Mouse (Mus musculus) layer of hippocampus, postnatal 10 days (tissue): ENCODE results near the gene Zfpl1. TPM values are rescaled to one million over a fixed set of nuclear protein-coding genes. Genes with fewer than 3 reads are reported as not detected.
"Not testable (repeated sequence)": the region's sequence is repeated elsewhere in the genome, so short reads cannot be mapped to it uniquely, and the experiment has no call there.

ENCODE experiments used
- DNase-seq, 2 experiments: peaks; one replicate each; pipeline ENCODE4 v3.0.0; 2021; ENCODE audit warnings: low spot score in 2 of 2
- long read RNA-seq: library from polyadenylated mRNA; stranded (forward); transcript quantifications from one replicate; pipeline ENCODE4 v2.0.0, GENCODE M21; 2023
- total RNA-seq, 2 experiments: library from RNA; stranded (reverse); gene quantifications; 2 replicates each; pipeline ENCODE4 v1.2.3; 2021

The Zfpl1 gene
- total RNA-seq, result 10 to 100 TPM; 36.8 to 37.6 TPM
- long read RNA-seq, transcript Zfpl1-201 (8 exons, 1,287 nt), result minor isoform, 13 of 70 reads
- long read RNA-seq, transcript Zfpl1-208 (8 exons, 922 nt), result major isoform, 22 of 70 reads
- long read RNA-seq, partial matches to known transcripts, result 26 of 70 reads
- long read RNA-seq, other reads (novel, unspliced or antisense), result 8 of 70 reads

DNA sequence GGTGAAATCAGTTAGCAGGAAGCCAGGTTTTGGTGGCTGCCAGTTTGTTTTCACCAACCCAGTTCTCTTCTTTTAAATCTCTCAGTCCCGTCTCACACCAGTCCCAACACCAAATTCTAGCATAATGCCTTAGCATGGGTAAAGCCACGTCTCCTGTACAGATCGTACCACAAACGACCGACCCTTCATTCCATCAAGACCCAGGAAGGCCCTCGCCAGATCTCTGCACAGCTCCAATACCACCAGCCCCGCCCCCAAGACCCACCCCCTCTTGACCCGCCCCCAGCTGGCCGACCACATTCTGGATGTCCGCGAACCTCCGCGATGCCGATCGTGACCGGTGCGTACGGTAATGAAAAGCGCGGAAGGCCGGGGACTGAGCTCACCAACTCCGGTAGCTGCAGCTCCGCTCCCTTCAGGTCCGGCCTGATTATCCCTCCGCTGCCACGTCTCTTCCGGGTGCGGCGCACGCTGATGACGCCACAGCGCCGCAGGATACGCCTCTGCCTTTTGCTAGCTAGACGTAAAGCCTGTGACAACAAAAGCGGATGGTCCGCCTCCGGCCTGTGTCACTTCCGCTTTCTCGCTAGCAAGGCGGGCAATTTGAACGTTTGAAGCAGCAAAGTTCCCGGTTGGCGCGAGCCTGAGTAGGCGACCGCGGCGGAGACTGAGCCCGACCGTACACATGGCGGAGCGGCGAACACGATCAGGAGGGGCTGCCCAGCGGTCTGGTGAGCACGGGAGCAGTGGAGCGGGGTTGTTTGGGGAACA lies at the start of gene Zfpl1, which contains the start of gene Cdca5:
Gene Zfpl1 (minus strand): TSS at position 479 of the 771 bp plus-strand sequence.
Gene Cdca5 (plus strand): TSS at position 506 of the 771 bp plus-strand sequence.
- DNase-seq, result peak; percentile 94 to 95

DNA sequence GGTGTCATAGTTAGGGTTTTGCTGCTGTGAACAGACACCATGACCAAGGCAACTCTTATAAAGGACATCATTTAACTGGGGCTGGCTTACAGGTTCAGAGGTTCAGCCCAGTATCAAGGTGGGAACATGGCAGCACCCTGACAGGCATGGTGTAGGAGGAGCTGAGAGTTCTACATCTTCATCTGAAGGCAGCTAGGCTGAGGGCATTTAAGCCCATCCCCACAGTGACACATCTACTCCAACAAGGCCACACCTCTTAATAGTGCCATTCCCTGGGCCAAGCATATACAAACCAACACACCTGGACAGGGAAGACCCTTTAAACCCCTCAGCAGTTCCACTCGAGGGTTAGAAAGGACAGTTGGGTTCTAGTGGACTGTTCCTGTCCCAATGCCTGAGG lies 48.4 kb upstream of the Zfpl1 start:
- not testable (repeated sequence) for DNase-seq

DNA sequence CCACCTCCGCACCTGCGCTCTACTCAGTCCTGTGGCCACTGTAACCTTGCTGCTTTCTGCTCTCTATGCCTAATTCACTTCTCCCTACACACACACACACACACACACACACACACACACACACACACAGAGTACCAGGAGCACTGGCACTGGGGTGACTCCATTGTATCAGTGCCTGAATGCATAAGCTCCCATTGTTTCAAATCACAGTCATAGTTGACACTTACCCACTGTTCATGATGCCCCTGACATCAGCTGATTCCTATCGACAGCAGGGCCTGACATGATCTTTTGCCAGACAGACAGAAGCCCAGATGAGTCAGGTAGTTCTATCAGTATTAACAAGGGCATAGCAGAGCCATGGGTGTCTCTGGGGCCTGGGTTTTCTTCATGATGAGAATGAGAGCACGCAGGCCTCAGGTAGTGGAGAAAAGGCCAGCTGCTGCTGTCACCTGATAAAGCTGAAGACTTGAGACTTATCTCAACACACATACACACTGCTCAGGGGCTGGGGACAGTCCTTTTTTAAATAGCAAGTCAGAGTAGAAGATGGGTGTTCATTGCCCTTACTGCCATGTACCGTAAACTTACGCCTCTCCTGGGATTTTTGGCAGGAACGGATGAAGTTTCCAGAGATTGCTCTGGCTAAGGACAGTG lies 47.5 kb upstream of the Zfpl1 start:
- no peak for DNase-seq

DNA sequence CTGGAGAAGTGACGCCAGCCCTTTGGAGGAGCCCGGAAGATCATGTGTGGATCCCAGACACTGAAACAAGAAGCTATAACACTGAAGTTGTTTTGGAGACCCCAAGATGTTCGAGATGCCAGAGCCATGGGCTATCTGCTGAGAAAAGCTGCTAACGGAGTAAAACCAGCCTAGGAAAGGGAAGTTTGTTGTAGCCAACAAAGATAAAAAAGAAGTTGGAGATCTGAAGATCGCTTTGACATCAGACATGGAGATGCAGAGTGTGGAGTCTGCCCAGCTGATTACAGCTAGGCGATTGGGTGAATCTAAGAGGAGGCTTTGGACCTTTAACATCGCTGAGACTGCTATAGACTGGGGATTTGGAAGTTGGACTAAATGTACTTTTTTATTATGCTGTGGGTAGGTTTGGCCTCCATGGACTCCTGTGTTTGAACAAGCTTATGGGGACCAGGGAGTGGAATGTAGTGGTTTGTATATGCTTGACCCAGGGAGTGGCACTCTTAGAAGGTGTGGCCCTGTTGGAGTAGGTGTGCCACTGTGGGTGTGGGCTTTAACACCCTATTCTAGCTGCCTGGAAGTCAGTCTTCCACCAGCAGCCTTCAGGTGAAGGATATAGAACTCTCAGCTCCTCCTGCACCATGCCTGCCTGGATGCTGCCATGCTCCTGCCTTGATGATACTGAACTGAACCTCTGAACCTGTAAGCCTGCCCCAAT lies 45.8 kb upstream of the Zfpl1 start:
- not testable (repeated sequence) for DNase-seq

DNA sequence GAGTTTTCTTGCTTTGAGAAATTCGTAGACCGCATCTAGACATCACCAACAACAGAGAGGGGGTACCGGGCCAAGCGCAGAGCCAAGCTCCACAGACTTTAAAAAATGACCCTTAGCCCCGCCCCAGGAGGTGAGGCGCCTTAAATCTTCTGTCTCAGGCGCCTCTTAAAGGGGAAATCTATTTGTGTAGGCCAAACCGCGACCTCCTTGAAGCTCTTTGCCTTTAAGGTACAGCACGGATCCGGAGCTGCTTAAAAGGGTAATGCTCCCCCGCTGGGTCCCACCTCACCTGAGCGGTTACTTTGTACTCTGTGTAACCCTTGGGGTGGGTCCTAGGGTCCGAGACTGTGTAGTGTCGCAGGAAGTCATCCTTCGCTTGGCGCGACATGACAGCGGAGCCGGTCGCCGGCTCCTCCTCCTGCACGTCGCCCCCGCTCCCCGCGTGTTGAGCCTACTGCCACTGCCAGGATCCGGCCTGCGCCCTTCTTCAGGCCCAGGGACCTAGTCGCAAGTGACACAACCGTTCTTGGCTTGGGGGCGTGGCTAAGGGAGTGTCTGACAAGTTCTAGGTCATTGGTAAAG lies 43.1 kb upstream of the Zfpl1 start, which contains the start of gene Snx15:
Gene Snx15 (minus strand): TSS at position 545 of the 582 bp plus-strand sequence.
- peak; percentile 92 to 93 for DNase-seq

DNA sequence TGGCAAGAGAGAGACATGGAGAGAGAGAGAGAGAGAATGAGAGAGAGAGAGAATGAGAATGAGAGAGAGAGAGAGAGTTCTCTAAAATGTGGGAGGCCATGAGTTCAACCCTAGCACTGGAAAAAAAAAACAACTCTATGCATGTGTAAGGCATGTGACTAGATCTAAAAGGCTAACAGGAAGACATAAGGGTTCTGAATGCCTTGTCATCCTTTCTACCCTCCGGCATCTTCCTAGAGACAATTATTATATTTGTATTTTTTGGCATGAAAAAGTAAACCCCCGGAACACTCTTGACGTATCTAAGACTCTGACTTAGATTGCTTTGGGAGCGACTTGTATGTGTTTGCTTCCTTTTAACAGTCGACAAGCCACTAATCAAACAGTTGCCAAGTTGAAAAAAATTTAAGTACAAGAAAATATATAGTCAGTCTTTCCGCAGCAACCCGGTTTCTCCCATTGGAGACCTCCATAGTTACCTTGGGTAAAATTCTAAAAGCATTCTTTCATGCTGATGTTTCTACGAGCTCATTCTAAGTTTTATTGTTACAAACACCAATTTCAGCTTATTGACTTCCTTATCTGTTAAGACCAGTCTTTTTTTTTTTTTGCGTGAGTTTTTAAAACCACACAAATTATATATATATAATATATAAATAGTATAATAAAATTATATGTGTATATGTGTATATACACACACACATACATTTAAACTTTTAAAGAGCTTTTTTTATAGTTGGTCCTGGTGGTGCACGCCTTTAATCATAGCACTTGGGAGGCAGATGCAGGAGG lies 42.2 kb upstream of the Zfpl1 start:
- no peak for DNase-seq

DNA sequence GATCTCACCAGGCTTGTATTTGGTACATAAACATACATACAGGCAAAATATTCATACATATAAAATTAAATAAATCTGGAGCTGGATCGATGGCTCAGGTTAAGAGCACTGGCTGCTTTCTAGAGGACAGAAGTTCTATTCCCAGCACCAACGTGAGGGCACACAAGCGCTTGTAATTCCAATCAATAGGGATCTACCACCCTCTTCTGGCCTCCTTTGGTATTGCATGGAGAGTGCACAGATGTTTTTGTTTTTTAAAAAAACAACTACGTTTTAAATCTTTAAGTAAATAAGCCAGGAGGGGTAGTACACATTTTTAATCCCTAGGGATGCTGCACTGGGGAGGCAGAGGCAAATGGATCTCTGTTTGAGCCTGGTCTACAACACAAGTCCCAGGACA lies 41.5 kb upstream of the Zfpl1 start:
- DNase-seq, result peak in 1 of 2 experiments; percentile 44

DNA sequence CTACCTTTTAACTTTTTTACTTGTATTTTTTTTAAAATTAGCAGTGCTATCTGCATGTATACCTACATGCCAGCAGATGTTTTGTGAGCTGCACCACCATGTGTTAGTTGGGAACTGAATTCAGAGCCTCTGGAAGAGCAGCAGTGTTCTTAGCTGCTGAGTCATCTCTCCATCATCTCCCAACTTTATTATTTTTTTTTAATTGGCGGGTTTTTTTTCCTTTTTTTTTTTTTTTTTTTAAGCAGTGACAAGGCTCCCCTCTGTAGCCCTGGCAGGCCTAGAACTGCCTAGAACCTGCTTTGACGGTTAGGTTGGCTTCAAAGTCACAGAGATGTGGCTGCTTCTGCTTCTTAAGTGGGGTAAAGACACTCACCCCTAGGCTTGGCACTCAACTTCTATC lies 40.1 kb upstream of the Zfpl1 start:
- no peak for DNase-seq

DNA sequence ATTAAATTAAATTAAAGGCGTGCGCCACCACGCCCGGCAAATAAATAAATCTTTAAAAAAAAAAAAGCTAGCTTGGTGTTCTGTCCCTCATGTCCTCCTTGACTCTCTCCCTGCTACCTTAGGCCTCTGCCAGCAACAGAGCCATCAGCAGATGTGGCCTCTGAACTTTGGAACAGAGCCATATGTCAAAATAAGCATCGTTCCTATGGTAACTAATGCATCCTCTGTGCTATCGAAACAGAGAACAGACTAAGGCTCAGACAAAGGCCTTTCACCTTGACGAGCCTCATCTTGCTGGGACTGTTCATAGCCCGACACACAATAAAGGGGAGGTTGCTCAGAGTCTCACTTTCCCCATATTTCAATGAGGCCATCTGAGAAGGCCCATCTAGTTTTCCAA lies 38.6 kb upstream of the Zfpl1 start:
- no peak for DNase-seq

DNA sequence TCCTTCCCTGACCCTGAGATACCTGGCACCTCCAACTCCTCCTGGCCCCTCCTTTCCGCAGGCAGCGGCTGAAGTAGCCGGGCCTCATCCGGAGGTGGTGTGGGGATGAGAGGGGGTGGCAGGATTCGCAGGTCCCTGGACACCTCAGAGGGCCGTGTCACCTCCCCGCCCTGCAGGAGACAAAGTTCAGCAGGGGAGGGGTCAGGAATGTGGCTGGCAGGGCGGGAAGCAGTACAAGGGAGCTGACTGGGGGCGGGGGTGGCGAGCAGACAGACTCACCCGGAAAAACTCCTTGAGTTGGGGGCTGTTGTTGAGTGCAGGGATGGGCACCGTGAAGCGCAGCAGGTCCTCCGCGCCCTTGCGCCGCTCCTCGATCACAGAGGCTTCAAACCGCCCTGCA lies 37.0 kb upstream of the Zfpl1 start:
- DNase-seq, result no peak

DNA sequence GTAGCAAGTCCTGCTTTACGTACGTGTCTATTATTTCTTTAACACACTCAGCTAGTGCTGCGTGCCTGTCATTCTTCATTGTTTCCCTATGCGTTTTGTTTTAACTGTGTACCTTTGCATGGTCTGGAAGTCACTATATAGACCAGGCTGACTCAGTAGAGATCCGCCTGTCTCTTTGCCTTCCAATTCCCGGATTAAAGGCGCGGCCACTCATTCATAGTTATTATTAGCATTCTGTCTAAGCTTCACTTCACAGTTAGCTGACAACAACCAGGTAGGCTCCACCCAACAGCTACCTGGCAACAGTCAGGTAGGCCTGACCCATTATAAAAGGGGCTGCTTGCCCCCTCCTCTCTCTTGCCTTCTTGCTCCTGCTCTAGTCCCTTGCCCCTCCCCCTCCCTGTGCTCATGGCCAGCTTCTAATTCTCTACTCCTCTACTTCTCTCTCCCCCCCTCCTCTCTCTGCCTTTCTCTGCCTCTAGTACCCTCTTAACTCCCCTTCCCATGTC lies 34.0 kb upstream of the Zfpl1 start:
- DNase-seq, result no peak

DNA sequence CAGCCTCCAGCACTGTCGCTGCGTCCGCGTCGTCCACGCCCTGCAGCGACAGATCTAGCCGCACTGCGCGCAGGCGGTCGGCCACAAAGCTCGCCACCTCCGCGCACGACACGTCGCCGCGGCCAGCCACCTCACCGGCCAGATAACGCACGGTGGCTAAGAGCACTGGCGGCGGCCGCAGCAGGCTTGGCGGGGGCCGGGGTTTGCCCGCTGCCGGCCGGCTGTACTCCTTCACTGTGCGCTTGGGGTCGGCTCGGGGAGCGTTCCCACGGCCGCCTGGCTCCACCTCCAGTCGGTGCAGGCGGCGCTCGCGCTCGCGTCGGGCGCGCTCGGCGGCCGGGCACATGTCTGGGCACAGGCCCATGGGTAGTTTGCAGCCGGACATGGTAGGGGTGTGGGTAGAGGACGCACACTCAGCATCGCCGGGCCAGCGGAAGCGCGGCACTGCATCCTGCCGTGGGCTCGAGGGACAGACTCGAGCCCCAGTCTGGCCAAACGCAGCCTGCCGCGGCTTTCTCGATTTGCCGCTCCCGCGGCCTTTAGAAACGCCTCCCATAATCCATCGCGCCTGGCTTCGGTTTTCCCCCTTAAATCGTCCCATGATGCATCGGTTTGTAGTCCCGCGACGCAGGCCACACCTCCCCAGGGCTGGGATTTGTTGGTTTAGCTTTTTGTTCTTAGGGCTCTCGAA lies 33.4 kb upstream of the Zfpl1 start, which contains the start of gene Sac3d1:
Gene Sac3d1 (minus strand): TSS at position 665 of the 691 bp plus-strand sequence.
- peak; percentile 83 to 89 for DNase-seq

DNA sequence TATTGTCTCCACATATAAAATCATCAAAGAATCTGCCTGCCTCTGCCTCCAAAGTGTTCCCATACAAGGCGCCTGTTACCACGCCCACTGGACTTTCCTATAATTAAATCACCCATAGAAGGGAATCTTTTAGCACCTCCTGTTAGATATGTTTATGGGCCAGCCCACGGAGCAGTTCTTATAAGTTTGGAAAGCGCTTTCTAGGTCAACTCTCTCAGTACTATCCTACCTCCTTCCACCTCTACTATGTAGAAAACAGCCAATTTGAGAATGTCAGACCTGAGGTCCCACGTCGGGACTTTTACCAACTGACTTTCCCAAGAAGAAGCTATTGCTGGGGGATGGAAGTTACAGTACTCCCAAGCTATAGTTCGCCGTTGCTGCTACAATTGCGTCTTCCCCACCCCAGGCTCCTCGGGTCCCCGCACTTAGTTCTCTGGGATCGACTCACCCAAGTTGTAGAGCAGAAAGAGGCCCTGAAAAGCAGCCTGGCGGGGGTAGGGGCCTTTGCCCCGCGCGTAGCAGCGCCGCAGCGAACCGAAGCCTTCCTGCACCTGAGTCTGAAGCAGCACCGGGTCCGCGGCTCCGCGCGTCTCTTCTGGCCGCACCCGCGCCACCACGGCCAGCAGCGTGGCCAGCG lies 32.7 kb upstream of the Zfpl1 start:
- no peak for DNase-seq

DNA sequence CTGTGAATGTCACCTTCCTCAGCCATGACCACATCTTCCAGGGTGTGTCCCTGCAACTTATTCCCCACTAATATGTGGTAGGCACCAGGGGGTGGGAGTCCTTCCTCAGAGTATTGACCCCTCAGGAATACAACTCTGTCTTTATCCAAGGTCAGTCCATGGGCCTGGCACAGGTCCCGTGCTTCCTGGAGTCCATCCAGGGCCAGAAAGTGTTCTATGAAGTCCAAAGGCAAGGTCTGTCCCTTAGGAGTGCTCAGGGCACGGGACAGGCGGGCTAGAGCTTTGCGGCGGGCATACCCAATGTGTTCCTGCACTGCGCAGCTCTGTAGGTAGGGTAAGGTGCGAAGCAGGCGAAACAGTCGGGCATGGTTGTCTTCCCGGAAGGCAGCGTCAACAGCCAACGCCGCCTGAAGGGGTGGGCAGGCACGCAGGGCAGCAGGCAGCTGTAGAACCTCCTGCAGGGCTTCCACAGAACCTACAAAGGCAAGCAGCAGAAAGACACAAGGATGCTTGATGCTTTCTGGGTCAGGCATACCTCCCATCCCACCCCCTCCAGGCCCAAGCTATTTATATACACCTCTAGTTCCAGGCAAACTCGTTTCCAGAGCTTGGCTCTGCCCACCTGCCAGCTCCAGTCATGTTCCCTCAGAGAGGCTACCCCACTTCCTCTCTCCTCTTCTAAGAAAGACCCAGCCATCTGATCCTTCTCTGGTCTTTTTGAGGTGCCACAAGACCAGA lies 31.5 kb upstream of the Zfpl1 start:
- no peak for DNase-seq

DNA sequence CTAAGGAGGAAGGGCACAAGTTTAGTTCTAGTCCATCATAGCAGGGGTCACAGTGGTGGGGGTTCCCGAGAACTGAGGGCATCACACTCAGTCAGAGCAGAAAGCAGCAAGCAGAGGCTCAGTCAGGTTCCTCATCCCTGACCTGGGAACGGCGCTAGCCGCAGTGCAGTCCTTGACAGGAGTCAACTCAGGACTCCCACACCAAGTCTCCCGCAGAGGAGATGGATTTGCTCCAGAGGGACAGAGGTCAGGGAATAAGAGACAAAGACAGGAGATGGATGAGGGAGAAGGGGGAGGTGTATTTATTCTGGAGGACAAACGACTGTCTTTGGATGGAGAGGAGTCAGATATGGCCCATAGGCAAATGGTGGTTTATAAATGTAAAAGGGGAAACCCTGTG lies 28.4 kb upstream of the Zfpl1 start:
- no peak for DNase-seq

DNA sequence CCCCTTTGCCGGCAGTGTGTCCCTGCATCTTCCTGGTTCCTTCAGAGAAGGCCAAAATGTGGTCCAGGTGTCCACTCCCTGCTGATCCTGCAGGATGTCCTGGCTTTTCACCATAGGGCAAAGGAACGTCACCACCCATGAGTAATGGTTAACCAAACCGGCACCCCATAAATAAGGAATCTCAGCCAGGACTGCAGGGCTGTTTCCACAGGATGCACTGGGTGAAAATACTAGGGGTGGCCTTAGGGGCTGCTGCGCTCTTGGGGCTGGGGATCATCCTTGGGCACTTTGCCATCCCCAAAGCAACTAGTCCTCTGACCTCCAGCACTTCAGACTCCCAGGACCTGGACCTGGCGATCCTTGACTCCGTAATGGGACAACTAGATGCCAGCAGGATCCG lies 20.8 kb upstream of the Zfpl1 start, which contains the start of gene Naaladl1:
Gene Naaladl1 (plus strand): TSS at position 197 of the 400 bp plus-strand sequence.
- no peak for DNase-seq

DNA sequence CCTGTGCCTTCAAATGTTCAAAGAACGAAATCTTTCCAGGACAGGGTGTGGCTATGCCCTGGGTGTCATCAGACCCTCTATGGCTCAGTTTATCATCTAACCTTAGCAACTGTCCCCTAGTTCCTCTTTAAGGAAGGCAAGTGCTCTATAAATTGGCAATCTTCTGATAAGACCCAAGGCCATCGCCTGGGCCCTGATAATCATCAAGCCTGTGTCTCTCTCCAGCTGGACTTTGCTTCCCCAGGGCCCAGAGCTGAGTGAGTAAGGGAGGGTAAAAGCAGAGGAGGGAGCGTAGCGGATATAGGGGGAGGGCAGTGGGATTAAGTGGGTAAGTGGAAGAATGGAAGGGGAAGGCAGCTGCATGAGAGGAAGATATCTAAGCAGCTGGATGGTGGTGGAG lies 19.7 kb upstream of the Zfpl1 start:
- DNase-seq, result no peak
